Comparison of ENCODE assay signal across 8 mouse cellular contexts in the genomic region with DNA sequence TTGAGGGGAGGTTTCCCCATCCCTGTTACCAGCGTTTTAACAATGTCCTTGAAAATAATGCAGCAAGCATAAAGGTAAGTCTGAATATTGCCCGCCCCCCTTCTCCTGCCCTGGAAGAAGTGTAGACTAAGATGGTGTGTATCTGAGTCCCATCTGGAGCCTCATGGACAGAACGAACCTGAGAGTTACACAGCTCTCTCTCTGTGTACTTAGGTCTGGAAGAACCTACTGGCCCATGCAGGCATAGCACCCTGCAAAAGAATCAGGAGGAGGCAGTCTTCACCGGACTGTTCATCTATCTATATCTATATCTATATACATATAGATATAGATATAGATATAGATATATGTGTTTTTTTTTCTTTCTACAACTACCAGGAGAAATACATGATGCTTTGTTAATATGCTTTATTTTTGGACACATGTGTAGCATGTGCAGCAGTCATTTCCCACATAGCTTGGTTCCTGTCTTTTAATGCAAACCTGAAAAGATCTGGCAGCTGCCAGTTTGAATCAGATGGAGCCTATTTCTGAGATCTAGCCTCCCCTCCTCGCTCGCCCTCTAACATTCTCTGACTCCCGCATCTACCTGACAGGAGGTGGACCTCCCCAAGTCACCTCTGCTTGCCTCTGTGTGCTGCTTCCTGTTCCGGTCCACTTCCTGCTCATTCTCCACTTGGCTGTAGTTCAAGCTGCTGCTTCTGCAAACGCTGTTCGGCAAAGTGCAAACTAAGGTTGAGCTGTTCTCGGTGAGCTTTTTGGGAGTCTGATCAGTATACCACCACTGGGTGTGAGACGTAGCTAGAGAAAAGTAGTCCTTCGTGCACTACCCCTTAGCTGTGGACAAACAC. TPM values are rescaled to one million over a fixed set of nuclear protein-coding genes. Genes with fewer than 3 reads are reported as not detected.
DNase-seq lines count a peak whose midpoint lies in the region; ATAC-seq and TF ChIP-seq lines count a peak whose summit lies in the region.

No protein-coding gene starts in this region.

- WGBS in embryonic facial prominence, embryonic 12.5 days = 80% methylated on average over 13 of the region's 13 CpGs
- WGBS in intestine, postnatal 0 days = 61% methylated on average over 13 of the region's 13 CpGs
- 43% methylated on average over 13 of the region's 13 CpGs for WGBS in lung, postnatal 0 days

- H3K27ac ChIP-seq in embryonic facial prominence, embryonic 12.5 days = no peak overlapping the region
- no peak overlapping the region for H3K27ac ChIP-seq in intestine, postnatal 0 days (ENCODE audit: low read depth, low read length)
- no peak overlapping the region for H3K27ac ChIP-seq in lung, postnatal 0 days (ENCODE audit: low read length)

- TF ChIP-seq EP300 in lung, postnatal 0 days (IDR thresholded peaks at IDR 0.05) = no peak

- no peak overlapping the region for H3K4me3 ChIP-seq in embryonic facial prominence, embryonic 12.5 days
- H3K4me3 ChIP-seq in intestine, postnatal 0 days (ENCODE audit: low read depth, low read length) = no peak overlapping the region
- no peak overlapping the region for H3K4me3 ChIP-seq in lung, postnatal 0 days (ENCODE audit: low read depth, low read length)

- H3K4me1 ChIP-seq in embryonic facial prominence, embryonic 12.5 days = peaks cover 8% of the 10 kb centered on the region
- H3K4me1 ChIP-seq in intestine, postnatal 0 days (replicated peaks; ENCODE audit: control insufficient read depth, insufficient read depth, low read length) = peaks cover 7% of the 10 kb centered on the region; the same call in 1 of the 2 replicates
- no peaks in the 10 kb centered on the region; the same call in 1 of the 2 replicates for H3K4me1 ChIP-seq in lung, postnatal 0 days (ENCODE audit: insufficient read depth, low read depth, low read length)

- H3K9ac ChIP-seq in embryonic facial prominence, embryonic 12.5 days = no peak overlapping the region
- no peak overlapping the region for H3K9ac ChIP-seq in intestine, postnatal 0 days (ENCODE audit: low read depth, low read length)
- H3K9ac ChIP-seq in lung, postnatal 0 days (replicated peaks; ENCODE audit: low read depth) = no peak overlapping the region

- peak; percentile 16 for DNase-seq in right cerebral cortex, adult 18-20 months
- DNase-seq in right cerebral cortex, adult 2 months (ENCODE audit: low spot score in 2 of 2) = no peak
- peak; percentile 48 for DNase-seq in lung, postnatal 0 days (ENCODE audit: low spot score)
- DNase-seq in splenic B cell, adult 2 months (ENCODE audit: low read depth, low spot score) = peak; percentile 64
- no peak for DNase-seq in adrenal gland, adult 2 months
- DNase-seq in gastrocnemius, postnatal 25 days = no peak

- no peaks in the 10 kb centered on the region for H3K27me3 ChIP-seq in embryonic facial prominence, embryonic 12.5 days
- H3K27me3 ChIP-seq in intestine, postnatal 0 days (replicated peaks; ENCODE audit: control insufficient read depth, insufficient read depth, low read length) = no peaks in the 10 kb centered on the region
- no peaks in the 10 kb centered on the region for H3K27me3 ChIP-seq in lung, postnatal 0 days (replicated peaks; ENCODE audit: insufficient read depth, low read length)
- H3K27me3 ChIP-seq in splenic B cell, adult 2 months (ENCODE audit: control insufficient read depth, insufficient read depth, low read length, poor library complexity, severe bottlenecking) = no peaks in the 10 kb centered on the region

- H3K36me3 ChIP-seq in embryonic facial prominence, embryonic 12.5 days = peaks cover 11% of the 10 kb centered on the region
- H3K36me3 ChIP-seq in intestine, postnatal 0 days (ENCODE audit: control insufficient read depth, insufficient read depth) = peaks cover 13% of the 10 kb centered on the region
- no peaks in the 10 kb centered on the region for H3K36me3 ChIP-seq in lung, postnatal 0 days (ENCODE audit: insufficient read depth, low read length)
- H3K36me3 ChIP-seq in splenic B cell, adult 2 months (ENCODE audit: control insufficient read depth, insufficient read depth, low read length, poor library complexity, severe bottlenecking) = no peaks in the 10 kb centered on the region; the same call in 1 of the 2 replicates

- TF ChIP-seq CTCF in intestine, postnatal 0 days (IDR thresholded peaks at IDR 0.05; ENCODE audit: low read depth) = peak; percentile 54
- TF ChIP-seq CTCF in lung, postnatal 0 days (IDR thresholded peaks at IDR 0.05) = peak; percentile 51

- peak overlapping the region; percentile 84 for H3K4me2 ChIP-seq in embryonic facial prominence, embryonic 12.5 days (replicated peaks)
- H3K4me2 ChIP-seq in intestine, postnatal 0 days (replicated peaks; ENCODE audit: low read depth) = peak overlapping the region; percentile 99
- peak overlapping the region; percentile 99; the same call in 1 of the 2 replicates for H3K4me2 ChIP-seq in lung, postnatal 0 days (replicated peaks; ENCODE audit: low read depth, low read length)

- ATAC-seq in embryonic facial prominence, embryonic 12.5 days (ENCODE audit: insufficient number of reproducible peaks, insufficient read depth, low FRiP score, low TSS enrichment) = no peak
- peak; percentile 35; the same call in 1 of the 2 replicates for ATAC-seq in intestine, postnatal 0 days
- ATAC-seq in lung, postnatal 0 days = no peak

- H3K9me3 ChIP-seq in embryonic facial prominence, embryonic 12.5 days = no peaks in the 10 kb centered on the region
- no peaks in the 10 kb centered on the region for H3K9me3 ChIP-seq in intestine, postnatal 0 days (ENCODE audit: control insufficient read depth)
- no peaks in the 10 kb centered on the region for H3K9me3 ChIP-seq in lung, postnatal 0 days (ENCODE audit: low read length)

RNA-seq across cellular contexts. Expression of a gene that starts 1.5 kb away (rescaled TPM):
- polyA plus RNA-seq in embryonic facial prominence, embryonic 12.5 days (2016; fragmentation: Nextera tagmentation; extraction: Ambion mirVana) = 31.5 and 32.6 TPM in 2 replicates
- 8.0 and 8.2 TPM in 2 replicates for polyA plus RNA-seq in intestine, postnatal 0 days (2015; fragmentation: Nextera tagmentation; extraction: Ambion mirVana)
- polyA plus RNA-seq in lung, postnatal 0 days (2015; fragmentation: Nextera tagmentation; extraction: Ambion mirVana) = 10.1 and 11.2 TPM in 2 replicates
- 10 to 100 TPM in 1 of 2 experiments, 1 to 10 TPM in 1; 9.9 to 11.5 TPM for total RNA-seq in adrenal gland, adult 2 months (2021)
- polyA plus RNA-seq in adrenal gland, adult 2 months (2012; rRNA removed) = 13.3 and 21.0 TPM in 2 replicates
- total RNA-seq in gastrocnemius, postnatal 25 days (2021) = 1 to 10 TPM; 7.1 to 8.4 TPM

RNA-seq across cellular contexts. Expression of a gene that starts 36.2 kb away (rescaled TPM):
- polyA plus RNA-seq in embryonic facial prominence, embryonic 12.5 days (2016; fragmentation: Nextera tagmentation; extraction: Ambion mirVana) = 89.9 and 95.5 TPM in 2 replicates
- polyA plus RNA-seq in intestine, postnatal 0 days (2015; fragmentation: Nextera tagmentation; extraction: Ambion mirVana) = 42.3 and 43.7 TPM in 2 replicates
- polyA plus RNA-seq in lung, postnatal 0 days (2015; fragmentation: Nextera tagmentation; extraction: Ambion mirVana) = 43.5 and 56.6 TPM in 2 replicates
- total RNA-seq in adrenal gland, adult 2 months (2021) = 10 to 100 TPM; 41.1 to 55.2 TPM
- polyA plus RNA-seq in adrenal gland, adult 2 months (2012; rRNA removed) = 28.5 and 37.3 TPM in 2 replicates
- 1 to 10 TPM; 4.0 to 7.7 TPM for total RNA-seq in gastrocnemius, postnatal 25 days (2021)

Comparison
In these comparisons a context has a peak if more than half of its experiments do, and no peak if none do; other contexts are left out.
1. DNase-seq: peak in right cerebral cortex, adult 18-20 months (single experiment), lung, postnatal 0 days (single experiment) and splenic B cell, adult 2 months (single experiment); none in right cerebral cortex, adult 2 months (0 of 2), adrenal gland, adult 2 months (single experiment) and gastrocnemius, postnatal 25 days (single experiment).
2. Peak in every context shown above with its lines, with median percentiles within 50 percentile points of each other: H3K4me2 ChIP-seq.